ENCODE assay signal across 18 mouse cellular contexts in genomic region chr1:30903480-30904218, GRCm38 (mm10).
"Had no signal": no experiment of that assay in that cellular context is flagged by ENCODE, and none has a peak within 500 bp of the region (broad histone marks: within the 10 kb centered on the region; RNA-seq: fewer than 3 reads in every experiment).

No protein-coding gene starts in this region.

- H3K27me3 ChIP-seq: midbrain, embryonic 12.5 days; neural tube, embryonic 13.5 days; neural tube, embryonic 15.5 days had no signal

- ATAC-seq: midbrain, embryonic 16.5 days had no signal

- H3K4me1 ChIP-seq: midbrain, embryonic 10.5 days; midbrain, embryonic 12.5 days; neural tube, embryonic 13.5 days; neural tube, embryonic 15.5 days had no signal

- H3K4me3 ChIP-seq: midbrain, embryonic 10.5 days; midbrain, embryonic 12.5 days; myocyte; neural tube, embryonic 13.5 days; neural tube, embryonic 15.5 days had no signal

- H3K9ac ChIP-seq: lung, embryonic 14.5 days; midbrain, embryonic 12.5 days; neural tube, embryonic 13.5 days; neural tube, embryonic 15.5 days had no signal

- H3K9me3 ChIP-seq: midbrain, embryonic 10.5 days; midbrain, embryonic 12.5 days; neural tube, embryonic 13.5 days; neural tube, embryonic 15.5 days had no signal

- H3K27ac ChIP-seq: midbrain, embryonic 10.5 days; midbrain, embryonic 12.5 days; neural tube, embryonic 13.5 days; neural tube, embryonic 15.5 days had no signal

- H3K4me2 ChIP-seq: lung, embryonic 14.5 days; midbrain, embryonic 12.5 days; neural tube, embryonic 13.5 days; neural tube, embryonic 15.5 days had no signal

- DNase-seq: lung, embryonic 14.5 days; lung, postnatal 10 days; lung, postnatal 4 days; midbrain, embryonic 14.5 days; retina, postnatal 1 day; right cerebral cortex, adult 18-20 months; right cerebral cortex, postnatal 25 days; right cerebral cortex, postnatal 4 days; spleen, adult 18-20 months; thymus, adult 18-20 months; thymus, postnatal 14 days; thymus, postnatal 36 days had no signal

- H3K36me3 ChIP-seq: midbrain, embryonic 10.5 days; midbrain, embryonic 12.5 days; neural tube, embryonic 13.5 days; neural tube, embryonic 15.5 days had no signal
